In genomic region chr1:77496468-77497181, GRCm38 (mm10) we compare ENCODE assay signal across 8 mouse cellular contexts. TPM values are rescaled to one million over a fixed set of nuclear protein-coding genes. Genes with fewer than 3 reads are reported as not detected.
DNase-seq lines count a peak whose midpoint lies in the region; ATAC-seq and TF ChIP-seq lines count a peak whose summit lies in the region.

No protein-coding gene starts in this region.

- no peak overlapping the region for H3K27ac ChIP-seq in lung, embryonic 14.5 days (ENCODE audit: low read depth)
- H3K27ac ChIP-seq in limb, embryonic 11.5 days (replicated peaks; ENCODE audit: low read depth, low read length), result no peak overlapping the region
- no peak overlapping the region for H3K27ac ChIP-seq in stomach, embryonic 15.5 days

- H3K4me3 ChIP-seq in lung, embryonic 14.5 days (ENCODE audit: low read depth, low read length), result no peak overlapping the region
- H3K4me3 ChIP-seq in limb, embryonic 11.5 days (ENCODE audit: low read depth, low read length), result no peak overlapping the region
- no peak overlapping the region for H3K4me3 ChIP-seq in stomach, embryonic 15.5 days (replicated peaks)

- WGBS in lung, embryonic 14.5 days, result 35% methylated on average over 11 of the region's 11 CpGs
- 25% methylated on average over 11 of the region's 11 CpGs for WGBS in limb, embryonic 11.5 days
- 39% methylated on average over 11 of the region's 11 CpGs for WGBS in stomach, embryonic 15.5 days

- DNase-seq in cerebellum, postnatal 10 days, result peak; percentile 34 to 48
- DNase-seq in cerebellum, adult 11 months, result no peak
- peak; percentile 32 for DNase-seq in lung, embryonic 14.5 days
- DNase-seq in lung, postnatal 10 days, result no peak
- peak; percentile 47 for DNase-seq in limb, embryonic 11.5 days (ENCODE audit: low spot score)
- no peak for DNase-seq in adipocyte (ENCODE audit: low spot score)
- no peak for DNase-seq in thymus, postnatal 25 days

- no peak overlapping the region for H3K9ac ChIP-seq in lung, embryonic 14.5 days
- H3K9ac ChIP-seq in limb, embryonic 11.5 days (ENCODE audit: low read length), result no peak overlapping the region
- H3K9ac ChIP-seq in stomach, embryonic 15.5 days, result no peak overlapping the region

- no peaks in the 10 kb centered on the region for H3K9me3 ChIP-seq in lung, embryonic 14.5 days (ENCODE audit: low read depth, low read length)
- no peaks in the 10 kb centered on the region for H3K9me3 ChIP-seq in limb, embryonic 11.5 days (ENCODE audit: control insufficient read depth, low read length)
- H3K9me3 ChIP-seq in stomach, embryonic 15.5 days, result no peaks in the 10 kb centered on the region

- H3K4me1 ChIP-seq in lung, embryonic 14.5 days (ENCODE audit: insufficient read depth), result peaks cover 12% of the 10 kb centered on the region; the same call in 1 of the 2 replicates
- H3K4me1 ChIP-seq in limb, embryonic 11.5 days (ENCODE audit: control insufficient read depth, insufficient read depth, low read length), result peaks cover 16% of the 10 kb centered on the region
- H3K4me1 ChIP-seq in stomach, embryonic 15.5 days, result peaks cover 12% of the 10 kb centered on the region

- no peaks in the 10 kb centered on the region for H3K27me3 ChIP-seq in lung, embryonic 14.5 days (ENCODE audit: insufficient read depth, low read length)
- no peaks in the 10 kb centered on the region for H3K27me3 ChIP-seq in limb, embryonic 11.5 days (ENCODE audit: control insufficient read depth, insufficient read depth, low read length)
- H3K27me3 ChIP-seq in stomach, embryonic 15.5 days (replicated peaks), result no peaks in the 10 kb centered on the region

- H3K4me2 ChIP-seq in lung, embryonic 14.5 days, result no peak overlapping the region
- no peak overlapping the region for H3K4me2 ChIP-seq in limb, embryonic 11.5 days (ENCODE audit: low read depth, severe bottlenecking)
- H3K4me2 ChIP-seq in stomach, embryonic 15.5 days, result peak overlapping the region; percentile 22

- no peak for TF ChIP-seq CTCF in lung, embryonic 14.5 days (IDR thresholded peaks at IDR 0.05; ENCODE audit: low read depth)

- ATAC-seq in lung, embryonic 14.5 days (ENCODE audit: insufficient read depth), result no peak; the same call in 1 of the 2 replicates
- ATAC-seq in limb, embryonic 11.5 days (ENCODE audit: insufficient number of reproducible peaks, low FRiP score, low TSS enrichment, low read depth), result no peak
- ATAC-seq in stomach, embryonic 15.5 days (ENCODE audit: insufficient read depth, low FRiP score, low read depth), result no peak

- peaks cover 4% of the 10 kb centered on the region; the same call in 1 of the 2 replicates for H3K36me3 ChIP-seq in lung, embryonic 14.5 days (ENCODE audit: insufficient read depth)
- H3K36me3 ChIP-seq in limb, embryonic 11.5 days (ENCODE audit: control insufficient read depth, insufficient read depth, low read length), result no peaks in the 10 kb centered on the region
- no peaks in the 10 kb centered on the region for H3K36me3 ChIP-seq in stomach, embryonic 15.5 days

RNA-seq across cellular contexts. Expression of gene Epha4, which starts 18.3 kb away (rescaled TPM):
- polyA plus RNA-seq in lung, embryonic 14.5 days (2014; fragmentation: Nextera tagmentation; extraction: Ambion mirVana), result 18.0 and 21.9 TPM in 2 replicates
- polyA plus RNA-seq in limb, embryonic 11.5 days (2014; fragmentation: Nextera tagmentation; extraction: Ambion mirVana), result 41.9 and 52.3 TPM in 2 replicates
- 9.4 and 11.8 TPM in 2 replicates for polyA plus RNA-seq in stomach, embryonic 15.5 days (2015; fragmentation: Nextera tagmentation; extraction: Ambion mirVana)

Comparison
In these comparisons a context has a peak if more than half of its experiments do, and no peak if none do; other contexts are left out.
1. DNase-seq: peak in cerebellum, postnatal 10 days (2 of 2), lung, embryonic 14.5 days (single experiment) and limb, embryonic 11.5 days (single experiment); none in cerebellum, adult 11 months (single experiment), lung, postnatal 10 days (single experiment), adipocyte (single experiment) and thymus, postnatal 25 days (single experiment).